Mouse (Mus musculus) embryo, embryonic 11 days (tissue): ENCODE results near the gene Tex14.

ENCODE experiments used
- DNase-seq: peaks from one replicate; pipeline ENCODE4 v3.0.0-alpha.2; 2015

Gene Tex14

GRCm38 (mm10) chr11:87592713-87593598, 188.1 kb downstream of the Tex14 start:
- no peak for DNase-seq

GRCm38 (mm10) chr11:87595327-87595841, 190.5 kb downstream of the Tex14 start:
- peak; percentile 95 for DNase-seq

GRCm38 (mm10) chr11:87595976-87596375, 191.1 kb downstream of the Tex14 start:
- DNase-seq = peak; percentile 46

- DNase-seq = peak; percentile 48
Measured at GRCm38 (mm10) chr11:87596492-87596891, 191.6 kb downstream of the Tex14 start.

GRCm38 (mm10) chr11:87597061-87597460, 192.2 kb downstream of the Tex14 start:
- DNase-seq = no peak

GRCm38 (mm10) chr11:87599395-87600089, 194.7 kb downstream of the Tex14 start:
- no peak for DNase-seq

GRCm38 (mm10) chr11:87600322-87600853, 195.5 kb downstream of the Tex14 start:
- DNase-seq = no peak

GRCm38 (mm10) chr11:87602234-87602633, 197.4 kb downstream of the Tex14 start:
- no peak for DNase-seq

GRCm38 (mm10) chr11:87603571-87603970, 198.7 kb downstream of the Tex14 start:
- no peak for DNase-seq
